Mouse (Mus musculus) stomach, postnatal 0 days (tissue): ENCODE measurements around the gene Bcor. TPM values are rescaled to one million over a fixed set of nuclear protein-coding genes. Genes with fewer than 3 reads are reported as not detected.

Experiments
- ATAC-seq: fragments of 200-750 bp; cut with Nextera tagmentation; 2 replicates; pipeline ENCODE4 v1.8.0; 2017; ENCODE audit not compliant: low FRiP score, low TSS enrichment
- DNase-seq: peaks from one replicate; pipeline ENCODE4 v3.0.0-alpha.2; 2016; ENCODE audit warnings: low spot score
- H3K27ac ChIP-seq: fragments of 300-500 bp; sonication (generic); replicated peaks from 2 replicates; pipeline ENCODE4 v1.5.1; 2014; ENCODE audit warnings: mild to moderate bottlenecking, control low read depth
- H3K27me3 ChIP-seq: fragments of 300-500 bp; sonication (generic); 2 replicates; pipeline ENCODE4 v1.6.1; 2014; ENCODE audit warnings: low read length; ENCODE audit not compliant: control insufficient read depth, insufficient read depth
- H3K36me3 ChIP-seq: fragments of 300-500 bp; sonication (generic); 2 replicates; pipeline ENCODE4 v1.6.1; 2014; ENCODE audit warnings: low read length, mixed read lengths; ENCODE audit not compliant: control insufficient read depth, insufficient read depth
- H3K4me1 ChIP-seq: fragments of 300-500 bp; sonication (generic); replicated peaks from 2 replicates; pipeline ENCODE4 v1.6.1; 2014; ENCODE audit warnings: antibody characterized with exemption; ENCODE audit not compliant: control insufficient read depth, insufficient read depth
- H3K4me2 ChIP-seq: fragments of 300-500 bp; sonication (generic); replicated peaks from 2 replicates; pipeline ENCODE4 v1.6.1; 2014; ENCODE audit warnings: low read depth, mild to moderate bottlenecking, control low read depth, moderate library complexity
- H3K4me3 ChIP-seq: fragments of 300-500 bp; sonication (generic); 2 replicates; pipeline ENCODE4 v1.5.1; 2014; ENCODE audit warnings: low read depth, low read length, control low read depth
- H3K9ac ChIP-seq: fragments of 300-500 bp; sonication (generic); 2 replicates; pipeline ENCODE4 v1.6.1; 2014; ENCODE audit warnings: mild to moderate bottlenecking, low read length, control low read depth, mixed read lengths
- H3K9me3 ChIP-seq: fragments of 300-500 bp; sonication (generic); 2 replicates; pipeline ENCODE4 v1.6.1; 2016; ENCODE audit warnings: low read length; ENCODE audit not compliant: control insufficient read depth
- CTCF ChIP-seq: IDR thresholded peaks from 2 replicates; pipeline ENCODE4 v1.5.1; 2016; ENCODE audit warnings: antibody characterized with exemption, low read depth, mild to moderate bottlenecking, moderate library complexity
- EP300 ChIP-seq: optimal IDR thresholded peaks from 2 replicates; pipeline ENCODE3; 2016; ENCODE audit warnings: antibody characterized with exemption
- WGBS: fragments of 180-500 bp; shearing (Covaris S2); extraction: QIAGEN DNeasy Blood & Tissue Kit; methylation state at CpG from one replicate; pipeline ENCODE4 v1.1.7; 2014; 5-methylcytosine and 5-hydroxymethylcytosine counted together
- polyA plus RNA-seq: library from polyadenylated mRNA; unstranded; fragments of >200 nt; fragmentation: Nextera tagmentation; extraction: Ambion mirVana; gene quantifications from 2 replicates; pipeline ENCODE4 v1.2.1, GENCODE M21; 2015

Bcor gene
- polyA plus RNA-seq, 1 experiment from 2014 or later, result 5.5 TPM

DNA sequence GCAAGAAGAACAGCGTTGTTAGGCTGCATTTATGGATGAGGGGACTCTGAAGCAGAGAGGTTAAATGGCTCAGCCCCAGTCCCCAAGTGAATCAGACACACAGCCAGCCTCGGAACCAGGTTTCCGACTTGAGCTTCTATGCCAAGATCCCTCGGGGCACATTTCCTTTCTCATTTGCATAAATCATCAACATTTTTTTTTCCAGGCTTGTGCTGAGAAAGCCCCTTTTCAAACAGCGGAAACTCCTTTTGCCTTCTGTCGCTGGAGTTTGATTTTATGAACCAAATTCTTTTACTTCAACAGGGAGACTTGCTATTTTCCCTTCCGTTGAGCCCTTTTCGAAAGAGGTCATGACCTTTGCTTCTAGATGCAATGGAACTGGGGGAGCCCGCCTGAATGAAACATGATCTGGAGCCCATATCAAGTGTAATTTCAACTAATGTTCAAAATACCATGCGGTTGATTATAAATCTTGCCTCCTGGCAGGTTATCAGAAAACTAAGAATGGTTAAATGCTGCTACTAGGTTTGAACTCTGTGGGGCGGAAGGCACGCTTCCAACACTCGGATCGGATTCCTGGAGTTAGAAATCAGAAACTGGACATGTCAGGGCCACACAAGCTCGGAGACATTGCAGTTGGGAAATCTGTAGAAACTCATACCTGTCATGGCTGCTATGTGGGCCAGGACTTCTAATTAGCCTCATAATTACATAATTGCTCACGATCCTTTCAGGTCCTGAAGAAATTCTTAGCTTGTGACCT is 15.2 kb upstream of the Bcor start:
- ATAC-seq (no peak), DNase-seq (no peak)
- TF ChIP-seq EP300, result no peak
- no peak for TF ChIP-seq CTCF
- H3K4me1 ChIP-seq, result no peaks in the 10 kb centered on the region
- no peak overlapping the region for H3K27ac ChIP-seq
- no peaks in the 10 kb centered on the region for H3K36me3 ChIP-seq
- H3K4me3 ChIP-seq, result no peak overlapping the region
- H3K9ac ChIP-seq, result no peak overlapping the region
- H3K27me3 ChIP-seq, result no peaks in the 10 kb centered on the region
- 46% methylated on average over 16 of the region's 16 CpGs for WGBS
- H3K4me2 ChIP-seq, result no peak overlapping the region
- no peaks in the 10 kb centered on the region for H3K9me3 ChIP-seq

DNA sequence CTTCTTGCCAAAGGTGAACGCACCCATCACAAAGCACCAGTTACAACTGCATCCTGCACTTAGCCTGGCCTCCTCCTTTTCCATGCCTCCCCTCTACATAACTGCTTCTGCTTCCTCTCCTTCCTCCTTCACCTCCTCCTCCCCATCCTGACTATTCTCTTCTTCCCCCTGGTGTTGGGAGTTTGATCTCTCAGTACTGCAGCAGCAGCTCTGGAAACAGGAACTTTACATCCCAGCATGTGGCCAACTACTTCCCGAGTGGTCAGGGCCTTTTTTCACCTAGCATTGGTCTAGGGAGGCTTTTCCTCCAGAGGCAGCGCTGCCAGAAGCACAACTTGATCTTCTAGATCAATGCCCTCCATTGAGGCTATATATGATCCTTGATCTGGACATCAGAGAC is 10.0 kb upstream of the Bcor start:
- 43% methylated on average over 3 of the region's 3 CpGs for WGBS
- ATAC-seq (no peak), DNase-seq (no peak)
- TF ChIP-seq EP300, result no peak
- TF ChIP-seq CTCF, result no peak
- H3K4me3 ChIP-seq, result no peak overlapping the region
- no peaks in the 10 kb centered on the region for H3K4me1 ChIP-seq
- H3K36me3 ChIP-seq, result no peaks in the 10 kb centered on the region
- H3K27me3 ChIP-seq, result no peaks in the 10 kb centered on the region
- no peaks in the 10 kb centered on the region for H3K9me3 ChIP-seq
- no peak overlapping the region for H3K4me2 ChIP-seq
- H3K9ac ChIP-seq, result no peak overlapping the region
- H3K27ac ChIP-seq, result no peak overlapping the region

DNA sequence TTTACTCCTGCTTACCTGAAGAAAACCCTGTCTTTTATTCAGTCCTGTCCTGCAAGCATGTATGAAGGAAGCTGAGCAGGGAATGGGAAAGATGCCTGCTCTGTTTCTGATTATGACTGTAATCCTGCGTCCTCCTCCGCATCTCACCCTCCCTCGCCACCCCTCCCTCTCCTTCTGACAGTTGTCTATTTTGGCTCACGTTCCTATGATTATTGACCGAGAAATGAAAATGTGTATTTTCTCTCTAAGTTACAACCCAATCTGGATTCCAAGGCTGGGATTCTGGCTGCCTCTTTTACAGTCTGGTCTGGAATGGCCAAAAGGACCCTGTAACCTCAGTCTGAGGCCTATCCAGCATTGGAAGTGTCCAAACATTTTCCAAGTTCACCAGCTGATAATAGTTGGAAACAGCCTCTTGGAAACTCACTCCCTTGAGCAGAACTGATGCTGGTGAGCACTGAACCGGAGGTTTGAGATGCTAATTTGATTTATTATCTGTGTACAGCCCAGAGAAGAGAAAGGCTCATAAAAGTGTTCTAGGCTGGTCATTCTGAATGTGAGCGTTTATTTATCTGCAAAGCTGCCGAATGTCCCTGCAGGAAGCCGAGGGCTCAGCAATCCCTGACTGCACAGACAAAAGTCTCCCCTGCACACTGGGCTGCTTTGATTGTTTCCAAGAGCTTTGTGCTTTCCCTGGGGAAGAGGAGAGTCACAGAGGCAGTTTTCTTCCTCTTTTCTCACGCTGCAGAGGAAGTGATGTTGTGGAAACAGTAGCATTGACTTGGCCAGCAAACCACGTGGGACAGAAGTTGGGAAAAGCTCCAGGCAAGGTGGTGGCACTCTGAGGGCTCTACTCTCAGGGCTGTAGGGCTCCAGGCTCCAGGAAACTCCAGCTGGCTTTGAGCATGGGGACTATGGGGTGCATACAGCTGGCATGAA is 4.7 kb upstream of the Bcor start:
- Histone ChIP-seq H3K9ac (no peak overlapping the region), H3K27ac (no peak overlapping the region), H3K36me3 (no peaks in the 10 kb centered on the region), H3K4me2 (no peak overlapping the region), H3K4me1 (no peaks in the 10 kb centered on the region), H3K4me3 (no peak overlapping the region), H3K27me3 (no peaks in the 10 kb centered on the region), H3K9me3 (no peaks in the 10 kb centered on the region)
- ATAC-seq (no peak), DNase-seq (no peak)
- WGBS, result 47% methylated on average over 11 of the region's 11 CpGs
- TF ChIP-seq CTCF, result no peak
- TF ChIP-seq EP300, result no peak

- WGBS, result 6% methylated on average over 7 of the region's 19 CpGs
- peak; percentile 36 for DNase-seq
Measured at GRCm38 (mm10) chrX:12159534-12159881, 647 bp downstream of the Bcor start.

DNA sequence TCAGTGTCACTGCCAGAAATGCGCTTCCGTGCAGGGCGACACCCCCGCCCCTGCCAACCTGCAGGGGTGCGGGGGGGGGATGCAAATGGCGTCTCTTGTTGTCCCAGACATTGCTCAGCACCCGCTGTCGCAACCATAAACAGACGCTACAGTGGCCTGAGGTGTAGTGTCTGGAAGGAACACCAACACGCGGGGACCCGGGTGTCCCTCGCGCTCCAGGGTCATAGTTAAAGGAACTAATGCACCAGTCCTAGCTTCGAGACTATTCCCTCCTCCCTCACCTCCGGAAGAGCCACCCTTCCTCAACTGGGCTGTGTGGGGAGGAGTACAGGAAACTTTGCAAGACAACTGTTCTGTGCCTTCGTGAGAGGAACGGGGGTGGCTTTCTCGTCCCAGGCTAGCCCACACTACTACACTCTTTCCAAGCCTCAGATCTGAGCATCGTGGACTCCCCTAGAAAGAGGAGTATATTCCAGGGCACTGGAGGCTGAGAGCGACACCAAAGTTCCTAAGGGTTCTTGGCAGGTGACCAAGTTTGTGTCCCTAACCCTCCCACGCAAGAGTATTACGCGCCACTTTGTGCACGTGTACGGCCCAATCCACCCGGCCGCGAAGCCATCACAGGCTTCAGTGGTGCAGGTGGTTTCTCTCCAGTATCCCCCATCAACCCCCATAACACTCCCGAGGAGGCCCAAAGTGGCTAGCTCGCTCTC is 1.2 kb downstream of the Bcor start:
- H3K9ac ChIP-seq, result peak overlapping the region; percentile 61; the same call in 1 of the 2 replicates
- peak overlapping the region; percentile 75 for H3K27ac ChIP-seq
- no peak for TF ChIP-seq EP300
- TF ChIP-seq CTCF, result no peak
- ATAC-seq, result peak; percentile 30
- H3K4me1 ChIP-seq, result no peaks in the 10 kb centered on the region
- H3K9me3 ChIP-seq, result no peaks in the 10 kb centered on the region
- no peak for DNase-seq
- WGBS, result 6% methylated on average over 31 of the region's 31 CpGs
- H3K36me3 ChIP-seq, result no peaks in the 10 kb centered on the region
- H3K4me2 ChIP-seq, result peak overlapping the region; percentile 56
- no peaks in the 10 kb centered on the region for H3K27me3 ChIP-seq
- H3K4me3 ChIP-seq, result peak overlapping the region; percentile 40

More at GRCm38 (mm10) chrX:12159534-12159881, 647 bp downstream of the Bcor start:
- Histone ChIP-seq H3K9ac (peak overlapping the region; percentile 61), H3K9me3 (no peaks in the 10 kb centered on the region), H3K27me3 (no peaks in the 10 kb centered on the region), H3K36me3 (no peaks in the 10 kb centered on the region), H3K27ac (peak overlapping the region; percentile 80), H3K4me2 (peak overlapping the region; percentile 56), H3K4me3 (peak overlapping the region; percentile 40), H3K4me1 (no peaks in the 10 kb centered on the region)
- no peak for TF ChIP-seq EP300
- no peak for TF ChIP-seq CTCF
- no peak for ATAC-seq
